Mouse (Mus musculus) brain, embryonic 14.5 days (tissue): ENCODE measurements at regions not wholly inside any gene's neighbourhood (a gene's known extent, or its start where the extent isn't known, plus 50 kb on each side); places are given as distances from the start of the nearest gene placed in this dataset.

Experiments
- CTCF ChIP-seq: fragments of 200-500 bp; IDR thresholded peaks from 2 replicates; pipeline ENCODE4 v1.5.1; 2012; ENCODE audit warnings: inconsistent platforms, mild to moderate bottlenecking, moderate library complexity, borderline replicate concordance; ENCODE audit not compliant: insufficient read depth, insufficient read length; ENCODE audit errors: extremely low read depth
- POLR2A ChIP-seq: fragments of 200-500 bp; IDR thresholded peaks from 2 replicates; pipeline ENCODE4 v1.6.1; 2012; ENCODE audit warnings: mild to moderate bottlenecking, inconsistent platforms, borderline replicate concordance; ENCODE audit not compliant: poor library complexity, insufficient read depth, insufficient read length, severe bottlenecking; ENCODE audit errors: extremely low read depth

GRCm38 (mm10) chr14:47915621-47916020 is 205.0 kb upstream of the Peli2 start:
- no peak for TF ChIP-seq POLR2A
- no peak for TF ChIP-seq CTCF
